Mouse (Mus musculus) embryonic facial prominence, embryonic 14.5 days (tissue): ENCODE measurements around the gene Sphk2. TPM values are rescaled to one million over a fixed set of nuclear protein-coding genes. Genes with fewer than 3 reads are reported as not detected.

Experiments used
- ATAC-seq: fragments of 200-750 bp; cut with Nextera tagmentation; 2 replicates; pipeline ENCODE4 v1.8.0; 2017; ENCODE audit warnings: low read depth, moderate number of reproducible peaks, moderate TSS enrichment
- DNase-seq: peaks from one replicate; pipeline ENCODE4 v3.0.0-alpha.2; 2015; ENCODE audit warnings: low spot score
- H3K27ac ChIP-seq: fragments of 300-500 bp; sonication (generic); replicated peaks from 2 replicates; pipeline ENCODE4 v1.5.1; 2014; ENCODE audit warnings: low read depth, mild to moderate bottlenecking, low read length, moderate library complexity
- H3K27me3 ChIP-seq: fragments of 300-500 bp; sonication (generic); replicated peaks from 2 replicates; pipeline ENCODE4 v1.6.1; 2014; ENCODE audit warnings: low read length; ENCODE audit not compliant: control insufficient read depth, insufficient read depth
- H3K36me3 ChIP-seq: fragments of 300-500 bp; sonication (generic); 2 replicates; pipeline ENCODE4 v1.6.1; 2014; ENCODE audit warnings: low read length, mixed read lengths; ENCODE audit not compliant: control insufficient read depth, insufficient read depth
- H3K4me1 ChIP-seq: fragments of 300-500 bp; sonication (generic); 2 replicates; pipeline ENCODE4 v1.6.1; 2014; ENCODE audit warnings: antibody characterized with exemption, low read length; ENCODE audit not compliant: control insufficient read depth, insufficient read depth
- H3K4me2 ChIP-seq: fragments of 300-500 bp; sonication (generic); 2 replicates; pipeline ENCODE4 v1.6.1; 2014; ENCODE audit warnings: low read depth, mild to moderate bottlenecking, low read length, moderate library complexity, mixed read lengths
- H3K4me3 ChIP-seq: fragments of 300-500 bp; sonication (generic); 2 replicates; pipeline ENCODE4 v1.5.1; 2014; ENCODE audit warnings: low read depth, mild to moderate bottlenecking, low read length
- H3K9ac ChIP-seq: fragments of 300-500 bp; sonication (generic); 2 replicates; pipeline ENCODE4 v1.6.1; 2014; ENCODE audit warnings: low read depth, mild to moderate bottlenecking, low read length, moderate library complexity, mixed read lengths
- H3K9me3 ChIP-seq: fragments of 300-500 bp; sonication (generic); 2 replicates; pipeline ENCODE4 v1.6.1; 2016; ENCODE audit warnings: low read length; ENCODE audit not compliant: control insufficient read depth
- WGBS: fragments of 180-500 bp; shearing (Covaris S2); extraction: QIAGEN DNeasy Blood & Tissue Kit; methylation state at CpG from one replicate; pipeline ENCODE4 v1.1.7; 2014; 5-methylcytosine and 5-hydroxymethylcytosine counted together
- polyA plus RNA-seq: library from polyadenylated mRNA; unstranded; fragments of >200 nt; fragmentation: Nextera tagmentation; extraction: Ambion mirVana; gene quantifications from 2 replicates; pipeline ENCODE4 v1.2.1, GENCODE M21; 2014

Sphk2 gene
- polyA plus RNA-seq, 1 experiment from 2014 or later = 24.0 TPM

DNA sequence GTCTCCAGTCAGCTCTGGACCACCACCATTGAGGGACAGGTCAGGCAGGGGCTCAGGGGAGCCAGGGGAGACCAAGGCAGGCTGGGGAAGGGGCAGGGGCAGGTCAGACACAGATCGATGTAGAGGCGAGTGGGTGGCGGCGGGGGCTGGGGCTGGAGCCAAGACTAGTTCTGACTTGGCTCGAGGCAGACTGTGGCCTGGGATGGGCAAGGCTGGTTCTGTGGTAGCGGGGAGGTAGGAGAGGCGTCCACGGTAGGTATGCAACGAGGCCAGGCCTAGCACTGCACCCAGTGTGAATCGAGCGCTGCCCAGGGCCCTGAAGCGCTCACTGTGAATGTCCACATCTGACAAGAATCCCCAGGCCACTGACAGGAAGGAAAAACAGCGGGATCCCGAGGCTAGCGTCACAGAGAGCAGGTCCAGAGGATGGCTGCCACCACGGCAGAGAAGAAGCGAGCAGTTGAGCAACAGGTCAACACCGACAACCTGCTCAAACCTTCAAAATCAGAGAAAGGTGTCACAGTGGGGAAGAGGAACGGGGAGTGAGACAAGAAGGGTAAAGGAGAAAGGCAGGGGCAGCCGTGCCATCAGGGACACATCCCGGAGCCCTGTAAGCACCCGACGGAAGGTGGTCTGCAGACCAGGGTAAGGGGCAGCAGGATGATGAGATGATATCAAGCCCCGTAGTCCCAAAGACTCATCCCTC lies 6.3 kb downstream of the Sphk2 start:
- no peak overlapping the region for H3K9ac ChIP-seq
- WGBS = 92% methylated on average over 24 of the region's 24 CpGs
- H3K27ac ChIP-seq = no peak overlapping the region
- no peak overlapping the region for H3K4me3 ChIP-seq
- H3K27me3 ChIP-seq = no peaks in the 10 kb centered on the region
- peaks cover 35% of the 10 kb centered on the region for H3K4me1 ChIP-seq
- no peak for ATAC-seq
- H3K9me3 ChIP-seq = no peaks in the 10 kb centered on the region
- H3K36me3 ChIP-seq = peaks cover 43% of the 10 kb centered on the region
- H3K4me2 ChIP-seq = no peak overlapping the region
- no peak for DNase-seq

DNA sequence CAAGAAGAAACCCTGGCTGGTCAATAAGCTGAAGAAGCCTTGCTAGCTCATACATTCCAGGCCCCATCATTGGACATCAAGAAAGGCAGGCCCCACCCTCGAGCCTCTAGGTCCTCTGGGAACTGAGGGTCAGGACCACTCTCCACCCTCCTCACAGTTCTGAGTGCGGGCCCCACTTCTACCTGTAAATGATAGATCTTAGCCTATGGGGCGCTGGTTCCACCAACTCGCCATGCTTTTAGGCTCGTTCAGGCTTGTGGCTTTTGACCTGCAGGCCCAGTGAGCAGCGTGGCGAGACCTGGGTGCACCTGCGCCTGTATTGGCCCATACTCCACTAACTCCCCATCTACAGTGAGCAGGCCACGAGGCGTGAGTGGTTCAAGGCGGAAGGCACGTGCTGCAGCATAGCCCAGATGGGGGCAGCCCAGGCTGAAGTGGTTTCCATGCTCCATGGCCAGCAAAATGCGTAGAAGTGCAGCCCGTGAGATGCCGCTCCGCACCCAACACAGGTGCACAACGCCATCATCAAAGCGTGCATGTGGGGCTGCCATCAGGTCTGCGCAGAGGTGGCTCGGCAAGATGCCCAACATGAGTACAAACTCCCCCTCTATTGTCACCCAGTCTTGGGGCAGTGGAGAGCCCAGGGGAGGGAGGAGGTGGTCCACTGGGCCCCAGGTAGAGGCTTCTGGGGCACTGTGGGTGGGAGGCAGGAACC lies 7.2 kb downstream of the Sphk2 start:
- 89% methylated on average over 20 of the region's 20 CpGs for WGBS
- no peak for ATAC-seq

DNA sequence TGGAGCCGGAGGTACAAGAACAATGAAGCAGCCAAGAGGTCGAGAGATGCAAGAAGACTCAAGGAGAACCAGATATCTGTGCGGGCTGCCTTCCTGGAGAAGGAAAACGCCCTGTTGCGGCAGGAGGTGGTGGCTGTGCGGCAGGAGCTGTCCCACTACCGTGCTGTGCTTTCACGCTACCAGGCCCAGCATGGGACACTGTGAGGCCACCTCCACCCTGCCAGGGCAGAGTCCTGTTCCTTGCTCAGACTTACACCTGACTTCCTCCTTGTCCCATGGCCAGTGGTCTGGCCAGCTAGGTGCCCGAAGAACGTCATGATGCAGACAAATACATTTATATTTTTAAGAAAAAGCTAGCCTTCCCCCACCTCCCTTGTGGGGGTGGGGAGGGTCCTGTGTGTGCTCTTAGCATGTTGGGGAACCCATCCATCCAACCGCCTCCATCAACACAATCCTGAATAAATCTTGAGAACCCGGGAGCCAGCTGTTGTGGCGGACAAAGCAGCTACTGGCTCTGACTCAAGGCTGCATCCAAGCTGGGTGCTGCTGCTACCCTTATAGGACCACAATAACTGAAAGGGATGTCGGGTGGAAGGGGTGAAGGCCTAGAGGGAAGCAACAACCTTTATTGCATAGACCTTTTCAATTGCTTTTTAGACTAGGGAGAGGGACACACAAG lies 8.0 kb downstream of the Sphk2 start:
- H3K27me3 ChIP-seq = no peaks in the 10 kb centered on the region
- WGBS = 76% methylated on average over 14 of the region's 14 CpGs
- H3K4me2 ChIP-seq = no peak overlapping the region
- DNase-seq = no peak
- no peak for ATAC-seq
- H3K9me3 ChIP-seq = no peaks in the 10 kb centered on the region
- H3K36me3 ChIP-seq = peaks cover 43% of the 10 kb centered on the region
- no peak overlapping the region for H3K9ac ChIP-seq
- no peak overlapping the region for H3K4me3 ChIP-seq
- no peak overlapping the region for H3K27ac ChIP-seq
- H3K4me1 ChIP-seq = peaks cover 28% of the 10 kb centered on the region

More for the DNA sequence above, 7.2 kb downstream of the Sphk2 start:
- peaks cover 30% of the 10 kb centered on the region for H3K4me1 ChIP-seq
- H3K27me3 ChIP-seq = no peaks in the 10 kb centered on the region
- DNase-seq = no peak
- no peak overlapping the region for H3K4me3 ChIP-seq
- H3K36me3 ChIP-seq = peaks cover 43% of the 10 kb centered on the region
- no peaks in the 10 kb centered on the region for H3K9me3 ChIP-seq
- H3K4me2 ChIP-seq = no peak overlapping the region
- H3K27ac ChIP-seq = no peak overlapping the region
- no peak overlapping the region for H3K9ac ChIP-seq

DNA sequence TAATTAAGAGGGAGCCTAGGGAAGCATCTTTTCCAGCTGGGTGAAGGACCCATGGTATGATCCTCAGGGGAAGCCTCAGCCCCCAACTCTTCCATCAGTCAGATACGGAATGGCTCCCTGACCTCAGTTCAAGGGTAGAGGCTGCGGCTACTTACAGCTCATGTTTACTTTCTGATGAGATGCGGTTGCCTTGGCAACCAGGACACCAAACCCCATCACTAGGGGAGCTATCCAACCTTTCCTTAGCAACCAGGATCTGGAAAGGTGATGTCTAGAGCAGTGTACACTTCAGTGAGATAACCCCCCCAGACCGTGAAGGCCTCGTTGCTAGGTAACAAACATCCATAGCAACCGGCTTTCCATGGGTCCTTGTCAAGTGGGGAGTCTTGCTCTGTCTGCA lies 8.8 kb downstream of the Sphk2 start:
- ATAC-seq (no peak), DNase-seq (peak; percentile 48)
- H3K4me3 ChIP-seq = no peak overlapping the region
- H3K4me1 ChIP-seq = peaks cover 24% of the 10 kb centered on the region
- no peak overlapping the region for H3K4me2 ChIP-seq
- WGBS = 56% methylated on average over 6 of the region's 6 CpGs
- H3K9me3 ChIP-seq = no peaks in the 10 kb centered on the region
- no peak overlapping the region for H3K27ac ChIP-seq
- H3K9ac ChIP-seq = no peak overlapping the region
- H3K27me3 ChIP-seq = no peaks in the 10 kb centered on the region
- H3K36me3 ChIP-seq = peaks cover 43% of the 10 kb centered on the region

DNA sequence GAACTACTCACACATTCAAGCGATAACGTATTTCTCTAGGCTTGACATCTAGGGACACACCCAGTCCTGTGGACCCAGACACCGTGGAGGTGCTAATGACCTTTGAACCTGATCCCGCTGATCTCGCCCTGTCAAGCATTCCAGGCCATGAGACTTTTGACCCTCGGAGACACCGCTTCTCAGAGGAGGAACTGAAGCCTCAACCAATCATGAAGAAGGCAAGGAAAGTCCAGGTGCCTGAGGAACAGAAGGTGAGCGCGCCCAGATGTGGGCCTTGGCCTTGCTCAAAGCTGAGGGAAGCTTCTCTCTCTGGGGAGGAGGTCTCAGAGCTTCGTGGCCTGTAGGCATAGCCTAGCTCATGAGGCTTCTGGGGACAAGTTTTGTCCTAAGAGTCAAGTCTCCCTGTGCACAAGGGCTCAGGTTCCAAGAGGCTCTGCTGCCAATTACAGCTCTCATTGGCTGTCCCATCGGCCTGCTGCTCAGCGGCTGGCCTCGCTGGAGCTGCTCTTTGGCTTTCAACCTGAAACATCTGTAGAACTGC lies 9.5 kb downstream of the Sphk2 start:
- Histone ChIP-seq H3K27ac (peak overlapping the region; percentile 84), H3K4me1 (peaks cover 30% of the 10 kb centered on the region)
- DNase-seq = no peak

DNA sequence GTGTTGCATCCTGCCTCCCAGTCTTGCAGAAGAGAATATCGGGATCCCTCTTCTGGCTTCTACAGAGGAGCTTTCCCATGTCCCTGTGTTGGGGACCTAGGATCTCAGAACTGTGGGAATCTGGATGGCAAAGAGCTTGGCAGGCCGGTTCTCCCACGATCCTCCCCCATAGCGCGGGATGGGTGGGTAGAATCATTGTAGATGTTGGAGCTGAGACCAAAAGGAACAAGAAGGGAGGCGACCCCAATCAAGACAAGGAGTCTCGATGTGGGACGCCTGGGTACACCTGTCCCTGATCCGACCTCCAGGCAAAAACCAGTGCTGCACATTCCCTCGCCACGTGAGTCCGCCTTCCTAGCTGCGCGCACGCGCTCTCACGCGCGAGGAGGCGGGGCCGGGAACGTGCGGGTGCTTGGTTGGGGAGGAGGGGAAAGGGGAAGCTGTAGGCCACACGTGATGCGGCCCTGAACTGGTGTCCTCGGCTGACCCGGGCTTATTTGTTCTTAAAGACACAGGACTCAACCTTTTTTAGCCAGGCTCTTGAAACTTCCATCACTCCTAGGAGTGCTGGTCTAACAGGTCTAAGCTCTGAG lies 10.3 kb downstream of the Sphk2 start:
- Histone ChIP-seq H3K9me3 (no peaks in the 10 kb centered on the region), H3K27ac (peak overlapping the region; percentile 84), H3K4me2 (peak overlapping the region; percentile 93), H3K4me1 (peaks cover 32% of the 10 kb centered on the region), H3K4me3 (peak overlapping the region; percentile 65), H3K9ac (peak overlapping the region; percentile 82; the same call in 1 of the 2 replicates), H3K36me3 (peaks cover 30% of the 10 kb centered on the region), H3K27me3 (no peaks in the 10 kb centered on the region)
- ATAC-seq (peak; percentile 12), DNase-seq (peak; percentile 94)
- WGBS = under 1% methylated on average over 27 of the region's 27 CpGs

More for the DNA sequence above, 9.5 kb downstream of the Sphk2 start:
- H3K9ac ChIP-seq = peak overlapping the region; percentile 2; the same call in 1 of the 2 replicates
- H3K4me2 ChIP-seq = peak overlapping the region; percentile 93
- H3K27me3 ChIP-seq = no peaks in the 10 kb centered on the region
- peak overlapping the region; percentile 65 for H3K4me3 ChIP-seq
- H3K36me3 ChIP-seq = peaks cover 38% of the 10 kb centered on the region
- 36% methylated on average over 13 of the region's 13 CpGs for WGBS
- H3K9me3 ChIP-seq = no peaks in the 10 kb centered on the region
- ATAC-seq = no peak

DNA sequence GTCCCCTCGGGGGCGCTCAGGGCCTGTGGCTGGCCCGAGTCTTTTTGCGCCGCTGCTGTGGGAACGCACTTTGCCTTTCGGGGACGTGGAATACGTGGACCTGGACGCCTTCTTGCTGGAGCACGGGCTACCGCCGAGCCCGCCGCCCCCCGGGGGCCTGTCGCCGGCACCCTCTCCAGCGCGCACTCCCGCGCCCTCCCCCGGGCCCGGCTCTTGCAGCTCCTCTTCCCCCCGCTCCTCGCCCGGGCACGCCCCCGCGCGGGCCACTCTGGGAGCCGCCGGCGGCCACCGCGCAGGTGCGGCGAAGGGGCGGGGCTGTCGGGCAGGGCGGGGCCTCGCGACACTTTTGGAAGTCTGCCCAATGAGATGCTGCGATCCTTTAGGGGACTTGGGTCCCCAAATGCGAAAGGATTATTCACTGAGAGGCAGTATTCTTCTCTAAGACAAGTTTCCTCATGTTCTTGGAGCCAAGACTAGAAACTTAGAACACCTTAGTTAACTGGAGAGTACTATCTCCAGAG lies 11.0 kb downstream of the Sphk2 start:
- Histone ChIP-seq H3K9ac (peak overlapping the region; percentile 82), H3K36me3 (peaks cover 23% of the 10 kb centered on the region), H3K9me3 (no peaks in the 10 kb centered on the region), H3K4me2 (peak overlapping the region; percentile 93), H3K27ac (peak overlapping the region; percentile 84), H3K4me1 (peaks cover 32% of the 10 kb centered on the region), H3K27me3 (no peaks in the 10 kb centered on the region), H3K4me3 (peak overlapping the region; percentile 65)
- 0% methylated on average over 16 of the region's 45 CpGs for WGBS
- ATAC-seq (no peak), DNase-seq (peak; percentile 89)

DNA sequence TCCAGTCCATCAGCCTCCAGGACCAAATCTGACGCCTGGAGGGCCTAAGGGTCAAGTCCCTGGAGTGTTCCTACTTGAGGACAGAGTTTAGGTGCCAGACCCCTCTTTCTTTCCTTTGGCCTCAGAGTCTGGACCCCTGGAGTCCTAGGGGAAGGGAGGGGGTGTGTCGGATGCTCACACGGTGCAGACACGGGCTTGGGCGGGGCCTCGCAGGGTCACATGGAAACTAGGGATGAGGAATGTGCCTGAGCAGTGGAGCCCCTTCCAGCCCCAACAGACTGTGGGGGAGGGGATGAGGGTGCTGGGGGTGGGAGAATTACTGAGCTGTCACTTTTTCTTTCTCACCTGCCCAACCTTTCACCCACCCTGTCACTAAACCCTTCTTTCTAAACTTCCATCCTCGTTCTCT lies 11.9 kb downstream of the Sphk2 start:
- Histone ChIP-seq H3K4me1 (peaks cover 36% of the 10 kb centered on the region), H3K27me3 (no peaks in the 10 kb centered on the region), H3K9ac (peak overlapping the region; percentile 82), H3K9me3 (no peaks in the 10 kb centered on the region), H3K4me3 (peak overlapping the region; percentile 65), H3K4me2 (peak overlapping the region; percentile 93), H3K36me3 (peaks cover 14% of the 10 kb centered on the region), H3K27ac (peak overlapping the region; percentile 84)
- DNase-seq = peak; percentile 80
- 0% methylated on average over 6 of the region's 7 CpGs for WGBS
- ATAC-seq = no peak
